Mouse (Mus musculus): ENCODE measurements around the gene Gsx1. TPM values are rescaled to one million over a fixed set of nuclear protein-coding genes. Genes with fewer than 3 reads are reported as not detected.

Gene Gsx1
- polyA plus RNA-seq, 1 experiment from 2014 or later: not detected

DNA sequence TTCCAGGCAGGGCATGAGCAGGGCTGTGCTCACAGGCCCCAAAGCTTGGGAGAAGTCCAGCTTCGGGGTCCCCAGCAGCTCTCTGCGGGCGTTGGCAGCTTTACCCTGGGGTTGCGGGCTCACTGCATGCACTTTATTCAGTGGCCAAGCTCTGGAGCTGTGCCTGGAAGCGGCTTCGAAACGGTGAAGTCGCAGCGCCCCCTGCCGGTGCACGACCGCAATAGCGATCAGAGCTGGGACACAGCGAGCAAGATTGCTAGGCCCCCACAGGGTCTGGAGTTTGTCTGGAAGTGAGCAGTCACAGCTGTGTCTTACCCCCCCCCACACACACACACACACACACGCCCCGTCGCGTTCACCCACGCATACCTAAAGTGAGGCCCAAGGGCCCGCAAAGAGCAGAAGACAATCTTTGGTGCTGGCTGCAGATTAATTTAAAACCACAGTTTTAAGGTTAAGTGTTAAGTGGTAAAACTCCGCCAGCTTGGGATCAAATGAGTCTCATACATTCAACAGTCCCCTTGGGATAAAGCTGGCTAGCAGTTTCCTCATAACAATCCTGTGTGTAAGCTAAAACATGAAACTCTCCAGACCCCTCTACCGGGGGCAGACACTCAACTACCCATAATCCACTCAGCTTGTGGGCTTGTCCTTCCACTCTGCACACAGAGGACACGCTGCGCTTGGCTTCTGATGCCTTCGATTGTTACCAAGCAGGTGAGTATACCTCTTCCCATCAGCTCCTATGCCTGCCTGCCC lies 39.0 kb downstream of the Gsx1 start:
- no peaks in the 10 kb centered on the region for H3K9me3 ChIP-seq (replicated peaks)
- 16% methylated on average over 25 of the region's 25 CpGs for WGBS (ENCODE audit: insufficient replicate concordance)
- peaks cover 48% of the 10 kb centered on the region for H3K27me3 ChIP-seq (replicated peaks)
- H3K9ac ChIP-seq: no peak overlapping the region
- H3K4me1 ChIP-seq: no peaks in the 10 kb centered on the region
- H3K4me3 ChIP-seq: no peak overlapping the region
- no peak overlapping the region for H3K27ac ChIP-seq
- H3K4me2 ChIP-seq: no peak overlapping the region
- ATAC-seq: 0 out of 2 replicates have a peak, but pooled peaks have one; percentile 15
- H3K36me3 ChIP-seq: no peaks in the 10 kb centered on the region

DNA sequence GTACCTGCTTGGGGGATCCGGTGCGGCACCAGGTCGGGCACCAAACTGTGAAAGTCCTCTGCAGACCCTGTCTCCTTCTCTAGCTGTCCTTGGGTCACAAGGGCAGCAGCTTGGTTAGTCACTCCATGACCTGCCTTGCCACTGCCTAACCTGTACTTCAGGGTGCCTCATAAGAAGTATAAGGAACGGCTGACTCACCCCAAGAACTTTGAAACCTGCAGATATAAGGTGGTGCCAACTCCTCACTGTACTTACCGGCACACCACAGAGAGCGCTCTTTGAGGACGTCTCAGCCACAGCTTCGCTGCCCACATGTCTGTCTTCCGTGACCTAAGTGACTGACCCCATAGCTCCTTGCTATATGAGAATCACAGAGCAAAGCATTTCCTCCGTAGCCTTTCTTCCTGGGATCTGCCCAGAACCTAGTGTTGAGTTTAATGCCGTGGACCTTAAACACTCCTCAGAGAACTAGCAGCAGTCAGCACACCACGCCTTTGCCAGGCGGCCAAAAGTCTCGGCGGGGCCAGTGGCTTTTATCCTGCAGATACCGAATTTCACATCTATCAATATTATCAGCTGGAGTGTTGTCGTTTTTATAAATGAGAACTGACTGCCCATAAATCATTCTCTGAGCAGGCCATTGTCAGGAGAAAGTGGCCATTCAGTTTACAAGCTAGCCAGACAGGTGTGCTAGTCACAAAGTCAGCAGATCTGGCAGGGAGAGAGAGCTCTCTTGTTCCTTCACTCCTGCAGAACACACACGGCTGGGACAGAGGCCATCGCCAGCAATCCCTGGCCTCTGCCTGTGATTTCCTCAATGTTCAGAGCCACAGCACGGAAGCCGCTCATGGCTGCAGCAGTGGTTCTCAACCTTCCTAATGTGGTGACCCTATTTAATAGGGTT lies 47.2 kb downstream of the Gsx1 start:
- no peak for ATAC-seq
- WGBS (ENCODE audit: insufficient replicate concordance): 68% methylated on average over 21 of the region's 21 CpGs

More for the DNA sequence above, 47.2 kb downstream of the Gsx1 start:
- Histone ChIP-seq H3K27me3 (replicated peaks) (peaks cover 10% of the 10 kb centered on the region; the same call in 1 of the 2 replicates), H3K9ac (no peak overlapping the region), H3K4me2 (no peak overlapping the region), H3K27ac (no peak overlapping the region), H3K36me3 (no peaks in the 10 kb centered on the region), H3K9me3 (replicated peaks) (no peaks in the 10 kb centered on the region), H3K4me3 (no peak overlapping the region), H3K4me1 (no peaks in the 10 kb centered on the region)

Other genes with a start within 250 kb of the Gsx1 start
- 95.1 and 95.7 TPM in 2 replicates for gene Gtf3a, start 240.0 kb upstream of the Gsx1 start, polyA plus RNA-seq (2016; fragmentation: Nextera tagmentation; extraction: Ambion mirVana)
- 14.9 and 16.5 TPM in 2 replicates for gene Mtif3, start 224.9 kb upstream of the Gsx1 start, polyA plus RNA-seq (2016; fragmentation: Nextera tagmentation; extraction: Ambion mirVana)
- 6.5 and 6.8 TPM in 2 replicates for gene Lnx2, start 112.1 kb upstream of the Gsx1 start, polyA plus RNA-seq (2016; fragmentation: Nextera tagmentation; extraction: Ambion mirVana)
- gene Polr1d, start 111.6 kb upstream of the Gsx1 start, polyA plus RNA-seq (2016; fragmentation: Nextera tagmentation; extraction: Ambion mirVana): 116 TPM in 2 replicates
- 0.06 and 0.25 TPM in 2 replicates for gene Pdx1, start 81.3 kb downstream of the Gsx1 start, polyA plus RNA-seq (2016; fragmentation: Nextera tagmentation; extraction: Ambion mirVana)
- not detected in 2 replicates for gene Cdx2, start 118.6 kb downstream of the Gsx1 start, polyA plus RNA-seq (2016; fragmentation: Nextera tagmentation; extraction: Ambion mirVana)
- 0.21 TPM in 1 of 2 replicates, not detected in the other for gene Urad, start 133.7 kb downstream of the Gsx1 start, polyA plus RNA-seq (2016; fragmentation: Nextera tagmentation; extraction: Ambion mirVana)
- gene Flt3, start 211.8 kb downstream of the Gsx1 start, polyA plus RNA-seq (2016; fragmentation: Nextera tagmentation; extraction: Ambion mirVana): 2.7 and 2.9 TPM in 2 replicates
- 43.9 and 45.9 TPM in 2 replicates for gene Pan3, start 241.5 kb downstream of the Gsx1 start, polyA plus RNA-seq (2016; fragmentation: Nextera tagmentation; extraction: Ambion mirVana)

Measured in liver, embryonic 12.5 days (tissue).